32 mouse cellular contexts compared by ENCODE assay signal in genomic region chr13:47089271-47089670, GRCm38 (mm10).
"Had no signal": no experiment of that assay in that cellular context is flagged by ENCODE, and none has a peak within 500 bp of the region (broad histone marks: within the 10 kb centered on the region; RNA-seq: fewer than 3 reads in every experiment).

No protein-coding gene starts in this region.

- H3K27me3 ChIP-seq: limb, embryonic 12.5 days; limb, embryonic 13.5 days; limb, embryonic 15.5 days; liver, embryonic 12.5 days; liver, embryonic 13.5 days; liver, embryonic 15.5 days; lung, embryonic 15.5 days; megakaryocyte, embryonic 14.5 days; midbrain, embryonic 12.5 days; midbrain, embryonic 13.5 days; midbrain, embryonic 15.5 days; neural tube, embryonic 12.5 days; neural tube, embryonic 13.5 days had no signal

- H3K9me3 ChIP-seq: limb, embryonic 10.5 days; limb, embryonic 12.5 days; limb, embryonic 13.5 days; limb, embryonic 15.5 days; liver, embryonic 12.5 days; liver, embryonic 13.5 days; liver, embryonic 15.5 days; lung, embryonic 15.5 days; megakaryocyte, embryonic 14.5 days; midbrain, embryonic 10.5 days; midbrain, embryonic 12.5 days; midbrain, embryonic 13.5 days; midbrain, embryonic 15.5 days; neural tube, embryonic 12.5 days; neural tube, embryonic 13.5 days had no signal

- H3K4me2 ChIP-seq: limb, embryonic 12.5 days; limb, embryonic 13.5 days; limb, embryonic 15.5 days; liver, embryonic 11.5 days; liver, embryonic 12.5 days; liver, embryonic 13.5 days; liver, embryonic 15.5 days; lung, embryonic 14.5 days; lung, embryonic 15.5 days; midbrain, embryonic 11.5 days; midbrain, embryonic 12.5 days; midbrain, embryonic 13.5 days; midbrain, embryonic 15.5 days; neural tube, embryonic 12.5 days; neural tube, embryonic 13.5 days had no signal

- H3K9ac ChIP-seq: limb, embryonic 12.5 days; limb, embryonic 13.5 days; limb, embryonic 15.5 days; liver, embryonic 12.5 days; liver, embryonic 13.5 days; liver, embryonic 14.5 days; liver, embryonic 15.5 days; liver, postnatal 0 days; lung, embryonic 14.5 days; lung, embryonic 15.5 days; midbrain, embryonic 12.5 days; midbrain, embryonic 13.5 days; midbrain, embryonic 15.5 days; neural tube, embryonic 12.5 days; neural tube, embryonic 13.5 days had no signal

- DNase-seq: left cerebral cortex, postnatal 4 days; liver; liver, embryonic 13.5 days; liver, postnatal 0 days; lung, adult 18-20 months; lung, adult 2 months; lung, embryonic 14.5 days; lung, postnatal 10 days; lung, postnatal 14 days; lung, postnatal 36 days; lung, postnatal 4 days had no signal

- ATAC-seq: liver, embryonic 12.5 days; liver, postnatal 0 days; lung, postnatal 0 days; midbrain, embryonic 13.5 days; midbrain, embryonic 15.5 days; midbrain, embryonic 16.5 days had no signal

- H3K27ac ChIP-seq: limb, embryonic 10.5 days; limb, embryonic 12.5 days; limb, embryonic 13.5 days; limb, embryonic 15.5 days; liver, embryonic 12.5 days; liver, embryonic 13.5 days; liver, embryonic 14.5 days; liver, embryonic 15.5 days; lung, embryonic 15.5 days; macrophage; midbrain, embryonic 10.5 days; midbrain, embryonic 12.5 days; midbrain, embryonic 13.5 days; midbrain, embryonic 15.5 days; neural tube, embryonic 12.5 days; neural tube, embryonic 13.5 days had no signal

- H3K4me1 ChIP-seq: limb, embryonic 10.5 days; limb, embryonic 12.5 days; liver, embryonic 12.5 days; liver, embryonic 13.5 days; liver, embryonic 15.5 days; lung, embryonic 15.5 days; midbrain, embryonic 10.5 days; midbrain, embryonic 12.5 days; midbrain, embryonic 13.5 days; midbrain, embryonic 15.5 days; neural tube, embryonic 12.5 days; neural tube, embryonic 13.5 days had no signal

- H3K4me3 ChIP-seq: limb, embryonic 10.5 days; limb, embryonic 12.5 days; limb, embryonic 13.5 days; limb, embryonic 15.5 days; liver, embryonic 12.5 days; liver, embryonic 13.5 days; liver, embryonic 15.5 days; lung, embryonic 15.5 days; megakaryocyte, embryonic 14.5 days; midbrain, embryonic 10.5 days; midbrain, embryonic 12.5 days; midbrain, embryonic 13.5 days; midbrain, embryonic 15.5 days; myocyte; neural tube, embryonic 12.5 days; neural tube, embryonic 13.5 days had no signal
